Mouse (Mus musculus): ENCODE results near the gene Hcst. TPM values are rescaled to one million over a fixed set of nuclear protein-coding genes. Genes with fewer than 3 reads are reported as not detected.

Hcst gene
- total and polyA plus RNA-seq, 2 experiments from 2014 or later = 1.4 TPM; not detected in 1

DNA sequence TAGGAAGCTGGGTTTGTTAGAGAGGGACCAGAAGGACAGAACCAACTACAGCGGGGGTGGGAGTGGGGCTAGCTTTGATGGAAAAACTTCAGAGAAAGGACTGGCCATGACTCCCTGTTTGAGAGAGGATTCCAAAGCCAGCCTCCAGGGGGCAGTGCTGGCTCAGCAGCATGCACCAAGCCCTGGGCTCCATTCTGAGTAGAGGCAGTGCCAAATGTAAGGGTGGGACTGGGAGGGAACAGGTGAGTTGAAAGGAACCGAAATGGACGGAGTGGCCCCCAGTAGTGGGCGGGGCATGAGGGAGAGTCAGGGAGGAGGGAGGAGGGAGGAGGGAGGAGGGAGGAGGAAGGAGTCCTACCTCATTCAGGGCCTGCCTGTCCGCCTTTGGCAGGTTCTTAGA, 21.0 kb upstream of the Hcst start:
- no peaks in the 10 kb centered on the region for H3K36me3 ChIP-seq (replicated peaks; ENCODE audit: control insufficient read depth, insufficient read depth, low read length)
- no peak for TF ChIP-seq EP300 (IDR thresholded peaks at IDR 0.05; ENCODE audit: low read depth)
- TF ChIP-seq CTCF (IDR thresholded peaks at IDR 0.05; ENCODE audit: low read depth) = peak; percentile 62
- H3K9ac ChIP-seq (replicated peaks; ENCODE audit: low read depth, low read length) = no peak overlapping the region
- H3K4me1 ChIP-seq (ENCODE audit: control insufficient read depth, insufficient read depth) = peaks cover 6% of the 10 kb centered on the region; the same call in 1 of the 2 replicates
- 44% methylated on average over 3 of the region's 5 CpGs for WGBS
- no peak overlapping the region for H3K27ac ChIP-seq (ENCODE audit: low read depth)
- ATAC-seq (ENCODE audit: insufficient read depth, low read depth) = no peak
- no peak overlapping the region for H3K4me3 ChIP-seq (ENCODE audit: low read depth, low read length)
- H3K4me2 ChIP-seq (ENCODE audit: low read depth, low read length) = no peak overlapping the region
- H3K9me3 ChIP-seq (replicated peaks; ENCODE audit: control insufficient read depth, low read length) = no peaks in the 10 kb centered on the region
- H3K27me3 ChIP-seq (ENCODE audit: control insufficient read depth, insufficient read depth, low read length) = peaks cover 60% of the 10 kb centered on the region
- no peak for DNase-seq (ENCODE audit: low spot score)

DNA sequence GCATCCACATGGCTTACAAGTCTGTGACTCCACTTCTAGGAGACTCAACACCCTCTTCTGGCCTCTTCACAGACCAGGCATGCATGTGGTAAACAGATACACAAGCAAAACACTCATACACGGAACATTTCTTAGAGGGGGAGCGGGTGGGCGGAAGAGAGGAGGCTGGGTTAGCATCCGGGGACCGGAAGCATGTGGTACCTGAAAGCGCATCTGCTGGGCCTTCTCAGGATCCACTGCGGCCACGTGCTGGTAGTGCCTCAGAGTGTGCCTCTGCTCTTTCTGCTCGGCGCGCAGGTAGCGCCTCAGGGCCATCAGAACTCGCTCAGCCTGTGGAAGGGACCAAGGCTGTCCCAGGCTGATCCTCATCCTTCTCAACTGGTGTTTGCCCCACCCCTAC, 20.1 kb upstream of the Hcst start:
- 76% methylated on average over 13 of the region's 13 CpGs for WGBS
- peaks cover 6% of the 10 kb centered on the region; the same call in 1 of the 2 replicates for H3K4me1 ChIP-seq (ENCODE audit: control insufficient read depth, insufficient read depth)
- no peaks in the 10 kb centered on the region for H3K9me3 ChIP-seq (replicated peaks; ENCODE audit: control insufficient read depth, low read length)
- no peak overlapping the region for H3K4me2 ChIP-seq (ENCODE audit: low read depth, low read length)
- DNase-seq (ENCODE audit: low spot score) (no peak), ATAC-seq (ENCODE audit: insufficient read depth, low read depth) (no peak)
- H3K27me3 ChIP-seq (ENCODE audit: control insufficient read depth, insufficient read depth, low read length) = peaks cover 57% of the 10 kb centered on the region
- no peak overlapping the region for H3K4me3 ChIP-seq (ENCODE audit: low read depth, low read length)
- no peak overlapping the region for H3K9ac ChIP-seq (replicated peaks; ENCODE audit: low read depth, low read length)
- no peaks in the 10 kb centered on the region for H3K36me3 ChIP-seq (replicated peaks; ENCODE audit: control insufficient read depth, insufficient read depth, low read length)
- no peak for TF ChIP-seq EP300 (IDR thresholded peaks at IDR 0.05; ENCODE audit: low read depth)
- no peak for TF ChIP-seq CTCF (IDR thresholded peaks at IDR 0.05; ENCODE audit: low read depth)
- no peak overlapping the region for H3K27ac ChIP-seq (ENCODE audit: low read depth)

DNA sequence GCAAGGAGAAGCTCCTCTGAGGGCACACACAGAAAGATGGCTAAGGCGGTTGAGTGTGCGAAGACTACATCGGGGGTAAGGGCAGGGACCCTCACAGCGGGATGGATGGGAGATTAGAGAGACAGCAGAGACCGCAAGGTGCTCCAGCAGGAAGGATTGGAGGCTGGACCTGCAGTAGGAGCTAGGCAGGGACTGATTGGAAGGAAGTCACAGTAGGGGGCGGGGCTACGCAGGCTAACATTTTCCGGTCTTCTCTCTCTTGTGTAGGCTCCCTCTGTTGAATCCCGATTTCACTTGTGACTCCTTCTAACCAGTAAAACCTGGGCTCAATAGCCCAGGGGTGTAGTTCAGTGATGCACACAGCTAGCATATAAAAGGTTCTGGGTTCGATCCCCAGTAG, 17.2 kb upstream of the Hcst start:
- WGBS = 21% methylated on average over 10 of the region's 10 CpGs
- Histone ChIP-seq H3K27ac (ENCODE audit: low read depth) (no peak overlapping the region), H3K4me3 (ENCODE audit: low read depth, low read length) (no peak overlapping the region), H3K9me3 (replicated peaks; ENCODE audit: control insufficient read depth, low read length) (no peaks in the 10 kb centered on the region), H3K4me1 (ENCODE audit: control insufficient read depth, insufficient read depth) (no peaks in the 10 kb centered on the region), H3K27me3 (ENCODE audit: control insufficient read depth, insufficient read depth, low read length) (peaks cover 33% of the 10 kb centered on the region), H3K4me2 (ENCODE audit: low read depth, low read length) (no peak overlapping the region), H3K36me3 (replicated peaks; ENCODE audit: control insufficient read depth, insufficient read depth, low read length) (no peaks in the 10 kb centered on the region), H3K9ac (replicated peaks; ENCODE audit: low read depth, low read length) (no peak overlapping the region)
- ATAC-seq (ENCODE audit: insufficient read depth, low read depth) = no peak
- no peak for DNase-seq (ENCODE audit: low spot score)
- no peak for TF ChIP-seq EP300 (IDR thresholded peaks at IDR 0.05; ENCODE audit: low read depth)
- no peak for TF ChIP-seq CTCF (IDR thresholded peaks at IDR 0.05; ENCODE audit: low read depth)

DNA sequence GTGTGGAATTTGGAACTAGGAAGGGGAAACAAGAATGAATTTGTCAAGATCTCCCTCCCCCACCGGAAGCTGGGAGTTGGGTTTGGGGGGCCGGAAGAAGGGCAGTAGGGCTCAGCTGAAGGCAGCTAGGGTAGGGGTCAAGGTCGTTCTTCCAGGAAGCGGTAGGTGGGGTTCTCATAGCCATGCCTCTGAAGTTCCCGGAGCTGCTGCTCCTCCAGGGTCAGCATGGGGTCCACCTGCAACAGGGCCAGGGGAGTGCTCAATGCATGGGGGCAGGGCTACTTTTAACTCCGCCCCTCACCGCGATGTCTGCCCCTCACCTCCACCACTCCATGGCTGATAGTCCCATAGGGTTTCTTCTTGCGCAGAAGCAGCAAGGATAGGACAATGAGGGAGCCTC, 15.5 kb upstream of the Hcst start:
- peaks cover 33% of the 10 kb centered on the region for H3K27me3 ChIP-seq (ENCODE audit: control insufficient read depth, insufficient read depth, low read length)
- H3K9me3 ChIP-seq (replicated peaks; ENCODE audit: control insufficient read depth, low read length) = no peaks in the 10 kb centered on the region
- no peak overlapping the region for H3K4me3 ChIP-seq (ENCODE audit: low read depth, low read length)
- no peak overlapping the region for H3K27ac ChIP-seq (ENCODE audit: low read depth)
- 47% methylated on average over 9 of the region's 9 CpGs for WGBS
- no peaks in the 10 kb centered on the region for H3K36me3 ChIP-seq (replicated peaks; ENCODE audit: control insufficient read depth, insufficient read depth, low read length)
- ATAC-seq (ENCODE audit: insufficient read depth, low read depth) (no peak), DNase-seq (ENCODE audit: low spot score) (no peak)
- H3K4me2 ChIP-seq (ENCODE audit: low read depth, low read length) = no peak overlapping the region
- H3K9ac ChIP-seq (replicated peaks; ENCODE audit: low read depth, low read length) = no peak overlapping the region
- H3K4me1 ChIP-seq (ENCODE audit: control insufficient read depth, insufficient read depth) = no peaks in the 10 kb centered on the region
- TF ChIP-seq CTCF (IDR thresholded peaks at IDR 0.05; ENCODE audit: low read depth) = no peak
- TF ChIP-seq EP300 (IDR thresholded peaks at IDR 0.05; ENCODE audit: low read depth) = no peak

DNA sequence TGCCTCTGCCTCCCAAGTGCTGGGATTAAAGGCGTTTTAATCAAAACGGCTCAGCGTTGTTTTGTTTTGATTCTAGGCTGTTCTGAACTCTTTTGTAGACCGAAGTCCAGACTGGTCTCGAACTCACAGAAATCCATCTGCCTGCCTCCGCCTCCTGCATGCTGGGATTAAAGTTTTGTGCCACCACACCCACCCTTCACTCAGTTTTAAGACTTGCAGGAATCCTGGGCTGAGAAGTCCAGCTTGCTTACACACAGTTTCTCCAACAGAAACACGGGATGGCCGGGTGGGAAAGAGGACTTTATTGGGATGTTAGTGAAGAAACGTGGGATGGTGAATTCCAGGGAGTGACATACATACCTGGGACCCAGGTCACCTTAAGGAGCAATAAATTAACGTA, 15.0 kb upstream of the Hcst start:
- no peak for ATAC-seq (ENCODE audit: insufficient read depth, low read depth)
- DNase-seq (ENCODE audit: low spot score) = no peak
- no peak overlapping the region for H3K27ac ChIP-seq (ENCODE audit: low read depth)
- no peak overlapping the region for H3K9ac ChIP-seq (replicated peaks; ENCODE audit: low read depth, low read length)
- TF ChIP-seq CTCF (IDR thresholded peaks at IDR 0.05; ENCODE audit: low read depth) (no peak), EP300 (IDR thresholded peaks at IDR 0.05; ENCODE audit: low read depth) (no peak)
- H3K4me3 ChIP-seq (ENCODE audit: low read depth, low read length) = no peak overlapping the region
- WGBS = 63% methylated on average over 10 of the region's 10 CpGs
- H3K27me3 ChIP-seq (ENCODE audit: control insufficient read depth, insufficient read depth, low read length) = peaks cover 33% of the 10 kb centered on the region
- H3K4me2 ChIP-seq (ENCODE audit: low read depth, low read length) = no peak overlapping the region
- no peaks in the 10 kb centered on the region for H3K36me3 ChIP-seq (replicated peaks; ENCODE audit: control insufficient read depth, insufficient read depth, low read length)
- no peaks in the 10 kb centered on the region for H3K9me3 ChIP-seq (replicated peaks; ENCODE audit: control insufficient read depth, low read length)
- H3K4me1 ChIP-seq (ENCODE audit: control insufficient read depth, insufficient read depth) = no peaks in the 10 kb centered on the region

DNA sequence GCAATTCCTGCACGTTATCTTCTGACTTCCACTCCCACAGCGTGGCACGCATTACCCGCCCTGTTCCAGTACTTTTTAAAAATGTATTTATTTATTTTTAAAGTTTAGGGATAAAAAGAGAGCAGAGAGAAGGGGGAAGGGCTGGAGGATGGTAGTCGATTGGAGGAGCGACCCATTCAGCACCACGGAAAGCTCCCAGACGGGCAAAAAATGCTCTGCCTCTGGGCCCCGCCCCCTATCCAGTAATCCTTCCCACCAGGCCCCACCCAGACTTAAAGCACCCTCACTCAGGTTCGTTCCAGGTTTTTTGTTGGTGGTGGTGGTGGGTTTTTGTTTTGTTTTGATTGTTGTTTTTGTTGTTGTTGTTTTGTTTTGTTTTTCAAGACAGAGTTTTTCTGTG, 14.6 kb upstream of the Hcst start:
- TF ChIP-seq EP300 (IDR thresholded peaks at IDR 0.05; ENCODE audit: low read depth) (no peak), CTCF (IDR thresholded peaks at IDR 0.05; ENCODE audit: low read depth) (no peak)
- no peak overlapping the region for H3K4me2 ChIP-seq (ENCODE audit: low read depth, low read length)
- H3K4me3 ChIP-seq (ENCODE audit: low read depth, low read length) = no peak overlapping the region
- no peaks in the 10 kb centered on the region for H3K36me3 ChIP-seq (replicated peaks; ENCODE audit: control insufficient read depth, insufficient read depth, low read length)
- WGBS = 0% methylated on average over 10 of the region's 10 CpGs
- no peak for ATAC-seq (ENCODE audit: insufficient read depth, low read depth)
- peak; percentile 39 for DNase-seq (ENCODE audit: low spot score)
- H3K27me3 ChIP-seq (ENCODE audit: control insufficient read depth, insufficient read depth, low read length) = peaks cover 33% of the 10 kb centered on the region
- H3K9ac ChIP-seq (replicated peaks; ENCODE audit: low read depth, low read length) = no peak overlapping the region
- H3K27ac ChIP-seq (ENCODE audit: low read depth) = no peak overlapping the region
- no peaks in the 10 kb centered on the region for H3K9me3 ChIP-seq (replicated peaks; ENCODE audit: control insufficient read depth, low read length)
- H3K4me1 ChIP-seq (ENCODE audit: control insufficient read depth, insufficient read depth) = no peaks in the 10 kb centered on the region
